Mouse (Mus musculus): ENCODE data around the gene Srprb. TPM values are rescaled to one million over a fixed set of nuclear protein-coding genes. Genes with fewer than 3 reads are reported as not detected.

Gene Srprb
- total RNA-seq (2021), result 10 to 100 TPM; 21.9 to 26.8 TPM
- long read RNA-seq, experiment 1, transcript Srprb-201 (7 exons, 3,064 nt), result major isoform, 26 of 41 reads
- long read RNA-seq, experiment 1, partial matches to known transcripts, result 1 of 41 reads
- long read RNA-seq, experiment 1, other reads (novel, unspliced or antisense), result 14 of 41 reads
- long read RNA-seq, experiment 2, transcript Srprb-201 (7 exons, 3,064 nt), result major isoform, 15 of 20 reads
- long read RNA-seq, experiment 2, partial matches to known transcripts, result 0 of 20 reads
- long read RNA-seq, experiment 2, other reads (novel, unspliced or antisense), result 5 of 20 reads

- peak; percentile 96 for DNase-seq
These were observed at the start of gene Srprb for GRCm38 (mm10) chr9:103201561-103202260. Srprb (minus strand) TSS chr9:103202137.

GRCm38 (mm10) chr9:103248618-103249017 is 46.7 kb upstream of the Srprb start:
- DNase-seq, result peak; percentile 18

- no peak for DNase-seq
These were observed 44.7 kb upstream of the Srprb start for GRCm38 (mm10) chr9:103246526-103247168.

GRCm38 (mm10) chr9:103243640-103244039 is 41.7 kb upstream of the Srprb start:
- DNase-seq, result no peak

GRCm38 (mm10) chr9:103241206-103241605 is 39.3 kb upstream of the Srprb start:
- no peak for DNase-seq

GRCm38 (mm10) chr9:103239471-103239870 is 37.5 kb upstream of the Srprb start:
- no peak for DNase-seq

- no peak for DNase-seq
These were observed 32.7 kb upstream of the Srprb start for GRCm38 (mm10) chr9:103234565-103235165.

- DNase-seq, result no peak
These were observed 32.1 kb upstream of the Srprb start for GRCm38 (mm10) chr9:103234059-103234458.

GRCm38 (mm10) chr9:103233006-103233395 is 31.1 kb upstream of the Srprb start:
- DNase-seq, result no peak

GRCm38 (mm10) chr9:103232232-103233005 is 30.5 kb upstream of the Srprb start:
- no peak for DNase-seq

GRCm38 (mm10) chr9:103230151-103230951 is 28.4 kb upstream of the Srprb start, which contains the start of the genes Gm20425 and Trf:
Gm20425 (minus strand) TSS chr9:103230307.
Trf (minus strand) TSS chr9:103230444.
- peak; percentile 63 for DNase-seq

- no peak for DNase-seq
These were observed 27.3 kb upstream of the Srprb start for GRCm38 (mm10) chr9:103229037-103229867.

GRCm38 (mm10) chr9:103228370-103229003 is 26.6 kb upstream of the Srprb start:
- no peak for DNase-seq

- DNase-seq, result no peak
These were observed 25.8 kb upstream of the Srprb start for GRCm38 (mm10) chr9:103227760-103228159.

GRCm38 (mm10) chr9:103226806-103227205 is 24.9 kb upstream of the Srprb start:
- peak; percentile 29 for DNase-seq

GRCm38 (mm10) chr9:103225464-103225863 is 23.5 kb upstream of the Srprb start:
- DNase-seq, result peak; percentile 35

GRCm38 (mm10) chr9:103224721-103225120 is 22.8 kb upstream of the Srprb start:
- no peak for DNase-seq

GRCm38 (mm10) chr9:103214281-103214680 is 12.3 kb upstream of the Srprb start:
- no peak for DNase-seq

GRCm38 (mm10) chr9:103213631-103214030 is 11.7 kb upstream of the Srprb start:
- no peak for DNase-seq

Data from adrenal gland, postnatal 10 days (tissue).